In genomic region chr10:86342151-86342550, GRCm38 (mm10) we compare ENCODE assay signal across 15 mouse cellular contexts. TPM values are rescaled to one million over a fixed set of nuclear protein-coding genes. Genes with fewer than 3 reads are reported as not detected.
A peak's percentile ranks its signal among the peaks of the same experiment; 100 is the strongest.
DNase-seq lines count a peak whose midpoint lies in the region; ATAC-seq and TF ChIP-seq lines count a peak whose summit lies in the region.
"Had no signal": no experiment of that assay in that cellular context is flagged by ENCODE, and none has a peak within 500 bp of the region (broad histone marks: within the 10 kb centered on the region; RNA-seq: fewer than 3 reads in every experiment).

No protein-coding gene starts in this region.

- 0 out of 2 replicates have a peak overlapping the region, but pooled peaks have one; percentile 50 for H3K9ac ChIP-seq in heart, embryonic 13.5 days
- H3K9ac ChIP-seq in heart, embryonic 12.5 days: no peak overlapping the region
- peak overlapping the region; percentile 5; the same call in 1 of the 2 replicates for H3K9ac ChIP-seq in liver, embryonic 13.5 days
- H3K9ac ChIP-seq: embryonic facial prominence, embryonic 13.5 days; hindbrain, embryonic 14.5 days; midbrain, embryonic 13.5 days had no signal

- H3K9me3 ChIP-seq in heart, embryonic 13.5 days: no peaks in the 10 kb centered on the region
- no peaks in the 10 kb centered on the region for H3K9me3 ChIP-seq in heart, embryonic 12.5 days (replicated peaks)
- H3K9me3 ChIP-seq in embryonic facial prominence, embryonic 10.5 days: no peaks in the 10 kb centered on the region
- H3K9me3 ChIP-seq in liver, embryonic 13.5 days (replicated peaks): no peaks in the 10 kb centered on the region
- H3K9me3 ChIP-seq: embryonic facial prominence, embryonic 13.5 days; midbrain, embryonic 13.5 days had no signal

- WGBS in heart, embryonic 13.5 days: 72% methylated on average over 4 of the region's 4 CpGs
- WGBS in heart, embryonic 12.5 days: 83% methylated on average over 4 of the region's 4 CpGs
- 83% methylated on average over 4 of the region's 4 CpGs for WGBS in embryonic facial prominence, embryonic 10.5 days
- 67% methylated on average over 4 of the region's 4 CpGs for WGBS in liver, embryonic 13.5 days (ENCODE audit: insufficient replicate concordance)

- H3K27ac ChIP-seq in heart, embryonic 13.5 days (replicated peaks): peak overlapping the region; percentile 75
- H3K27ac ChIP-seq in heart, embryonic 12.5 days (ENCODE audit: poor library complexity, severe bottlenecking): no peak overlapping the region
- H3K27ac ChIP-seq in layer of hippocampus, adult 2 months: peak overlapping the region; percentile 40
- peak overlapping the region; percentile 60; the same call in 1 of the 2 replicates for H3K27ac ChIP-seq in embryonic facial prominence, embryonic 10.5 days (replicated peaks)
- H3K27ac ChIP-seq in liver, embryonic 13.5 days: peak overlapping the region; percentile 71
- H3K27ac ChIP-seq: embryonic facial prominence, embryonic 13.5 days; hindbrain, embryonic 14.5 days; midbrain, embryonic 13.5 days had no signal

- no peaks in the 10 kb centered on the region for H3K27me3 ChIP-seq in heart, embryonic 13.5 days (replicated peaks)
- H3K27me3 ChIP-seq in heart, embryonic 12.5 days (replicated peaks): no peaks in the 10 kb centered on the region
- H3K27me3 ChIP-seq in embryonic facial prominence, embryonic 10.5 days (replicated peaks; ENCODE audit: low read depth, poor library complexity, severe bottlenecking): no peaks in the 10 kb centered on the region
- H3K27me3 ChIP-seq in liver, embryonic 13.5 days: no peaks in the 10 kb centered on the region
- H3K27me3 ChIP-seq: embryonic facial prominence, embryonic 13.5 days; midbrain, embryonic 13.5 days had no signal

- no peak overlapping the region for H3K4me2 ChIP-seq in heart, embryonic 13.5 days
- H3K4me2 ChIP-seq in heart, embryonic 12.5 days: no peak overlapping the region
- no peak overlapping the region for H3K4me2 ChIP-seq in liver, embryonic 13.5 days
- H3K4me2 ChIP-seq: embryonic facial prominence, embryonic 13.5 days; hindbrain, embryonic 14.5 days; midbrain, embryonic 13.5 days had no signal

- no peak for DNase-seq in layer of hippocampus, adult 2 months (ENCODE audit: low spot score in 2 of 2)
- no peak for DNase-seq in layer of hippocampus, adult 9-10 months (ENCODE audit: low spot score)
- DNase-seq in embryonic facial prominence, embryonic 10.5 days (ENCODE audit: low spot score): no peak
- DNase-seq in liver, embryonic 13.5 days: no peak
- no peak for DNase-seq in cerebellum, adult 11-12 months
- DNase-seq: B cell, adult 2 months; cerebellum, adult 8-10 months; thymus, adult 2 months had no signal

- peaks cover 51% of the 10 kb centered on the region for H3K36me3 ChIP-seq in heart, embryonic 13.5 days
- peaks cover 33% of the 10 kb centered on the region for H3K36me3 ChIP-seq in heart, embryonic 12.5 days
- peaks cover 32% of the 10 kb centered on the region for H3K36me3 ChIP-seq in embryonic facial prominence, embryonic 10.5 days (replicated peaks)
- H3K36me3 ChIP-seq in liver, embryonic 13.5 days: no peaks in the 10 kb centered on the region
- H3K36me3 ChIP-seq: midbrain, embryonic 13.5 days had no signal

- TF ChIP-seq CTCF in layer of hippocampus, adult 2 months (conservative IDR thresholded peaks at IDR 0.05): no peak

- peaks cover 89% of the 10 kb centered on the region for H3K4me1 ChIP-seq in heart, embryonic 13.5 days
- H3K4me1 ChIP-seq in heart, embryonic 12.5 days (replicated peaks): peaks cover 79% of the 10 kb centered on the region
- peaks cover 50% of the 10 kb centered on the region for H3K4me1 ChIP-seq in embryonic facial prominence, embryonic 10.5 days
- peaks cover 49% of the 10 kb centered on the region for H3K4me1 ChIP-seq in liver, embryonic 13.5 days (replicated peaks)

- no peak overlapping the region for H3K4me3 ChIP-seq in heart, embryonic 13.5 days
- no peak overlapping the region for H3K4me3 ChIP-seq in heart, embryonic 12.5 days
- H3K4me3 ChIP-seq in layer of hippocampus, adult 2 months: no peak overlapping the region
- H3K4me3 ChIP-seq in embryonic facial prominence, embryonic 10.5 days: no peak overlapping the region
- no peak overlapping the region for H3K4me3 ChIP-seq in liver, embryonic 13.5 days (replicated peaks)
- H3K4me3 ChIP-seq: embryonic facial prominence, embryonic 13.5 days; midbrain, embryonic 13.5 days had no signal

- ATAC-seq in heart, embryonic 13.5 days (ENCODE audit: extremely low read depth, insufficient number of reproducible peaks, low FRiP score, low TSS enrichment): no peak
- no peak for ATAC-seq in heart, embryonic 12.5 days (ENCODE audit: insufficient number of reproducible peaks, low FRiP score)
- ATAC-seq in liver, embryonic 13.5 days (ENCODE audit: low read depth): no peak
- no peak for ATAC-seq in megakaryocyte-erythroid progenitor cell, adult 5-6 weeks (replicated peaks; ENCODE audit: low FRiP score, low TSS enrichment, poor library complexity, severe bottlenecking)
- ATAC-seq: forebrain, embryonic 16.5 days; midbrain, embryonic 13.5 days had no signal

RNA-seq across cellular contexts. Expression of gene Timp3, which starts 42.0 kb away (rescaled TPM):
- 65.6 and 69.3 TPM in 2 replicates for polyA plus RNA-seq in heart, embryonic 13.5 days (2015; fragmentation: Nextera tagmentation; extraction: Ambion mirVana)
- 70.8 and 71.5 TPM in 2 replicates for polyA plus RNA-seq in heart, embryonic 12.5 days (2016; fragmentation: Nextera tagmentation; extraction: Ambion mirVana)
- total RNA-seq in layer of hippocampus, adult 2 months (2021): 10 to 100 TPM; 61.8 to 62.0 TPM
- polyA plus RNA-seq in embryonic facial prominence, embryonic 10.5 days (2016; fragmentation: Nextera tagmentation; extraction: Ambion mirVana): 29.4 and 36.3 TPM in 2 replicates
- polyA plus RNA-seq in liver, embryonic 13.5 days (2015; fragmentation: Nextera tagmentation; extraction: Ambion mirVana): 8.4 and 10.0 TPM in 2 replicates
- 1.6 TPM in 1 of 2 replicates, not detected in the other for total RNA-seq in megakaryocyte-erythroid progenitor cell, adult 5-6 weeks (2014; fragmentation: Nextera tagmentation)
- total RNA-seq in megakaryocyte-erythroid progenitor cell, adult 5-6 weeks (2017): 2.4 and 2.7 TPM in 2 replicates
